Mouse (Mus musculus) activated CD4-positive, CD25-positive, alpha-beta regulatory T cell, adult 4 months (primary cell): ENCODE data around the gene Pgap2. TPM values are rescaled to one million over a fixed set of nuclear protein-coding genes. Genes with fewer than 3 reads are reported as not detected.

Experiments
- ATAC-seq: one replicate; pipeline ENCODE4 v1.8.0; 2017
- polyA plus RNA-seq, 2 experiments: library from polyadenylated mRNA; unstranded; fragments of 100-300 nt; shearing (Covaris generic); gene quantifications; one replicate each; pipeline ENCODE4 v1.2.1; 2017

The Pgap2 gene
- polyA plus RNA-seq, result 10 to 100 TPM; 47.6 to 62.3 TPM

- peak; percentile 85 for ATAC-seq
These were observed at the start of gene Pgap2, which contains the start of gene Nup98 for GRCm38 (mm10) chr7:102209756-102210721. TSS of gene Pgap2 (plus strand) at chr7:102210208. TSS of gene Nup98 (minus strand) at chr7:102210176.

GRCm38 (mm10) chr7:102170300-102170699, 39.7 kb upstream of the Pgap2 start:
- no peak for ATAC-seq

GRCm38 (mm10) chr7:102183849-102184248, 26.2 kb upstream of the Pgap2 start:
- ATAC-seq, result no peak

- ATAC-seq, result no peak
These were observed 17.7 kb upstream of the Pgap2 start for GRCm38 (mm10) chr7:102192356-102192755.

GRCm38 (mm10) chr7:102200576-102200975, 9.4 kb upstream of the Pgap2 start:
- no peak for ATAC-seq

GRCm38 (mm10) chr7:102200996-102201785, 8.8 kb upstream of the Pgap2 start:
- no peak for ATAC-seq

GRCm38 (mm10) chr7:102204296-102204857, 5.6 kb upstream of the Pgap2 start:
- no peak for ATAC-seq

- ATAC-seq, result no peak
These were observed 4.4 kb upstream of the Pgap2 start for GRCm38 (mm10) chr7:102205646-102206045.

GRCm38 (mm10) chr7:102208806-102209363, 1.1 kb upstream of the Pgap2 start:
- ATAC-seq, result no peak

GRCm38 (mm10) chr7:102211071-102211470, 1.1 kb downstream of the Pgap2 start:
- no peak for ATAC-seq

- no peak for ATAC-seq
These were observed 11.9 kb downstream of the Pgap2 start for GRCm38 (mm10) chr7:102221899-102222298.

GRCm38 (mm10) chr7:102222336-102222735, 12.3 kb downstream of the Pgap2 start:
- peak; percentile 73 for ATAC-seq

GRCm38 (mm10) chr7:102222830-102223556, 13.0 kb downstream of the Pgap2 start:
- ATAC-seq, result peak; percentile 66

GRCm38 (mm10) chr7:102223883-102224738, 14.1 kb downstream of the Pgap2 start:
- ATAC-seq, result no peak

- no peak for ATAC-seq
These were observed 16.0 kb downstream of the Pgap2 start for GRCm38 (mm10) chr7:102226051-102226450.

- no peak for ATAC-seq
These were observed 18.2 kb downstream of the Pgap2 start for GRCm38 (mm10) chr7:102228049-102228670.

- no peak for ATAC-seq
These were observed 19.8 kb downstream of the Pgap2 start for GRCm38 (mm10) chr7:102229814-102230213.

GRCm38 (mm10) chr7:102233059-102233458, 23.1 kb downstream of the Pgap2 start:
- no peak for ATAC-seq

GRCm38 (mm10) chr7:102238686-102239286, 28.8 kb downstream of the Pgap2 start:
- no peak for ATAC-seq

- no peak for ATAC-seq
These were observed 29.6 kb downstream of the Pgap2 start for GRCm38 (mm10) chr7:102239591-102239990.
